Mouse (Mus musculus) liver, adult 2 months (tissue): Measurements from ENCODE around the gene Ermp1.

Source experiments
- CTCF ChIP-seq: fragments of 200-500 bp; IDR thresholded peaks from 2 replicates; pipeline ENCODE4 v1.5.1; 2011; ENCODE audit warnings: low read depth, low read length, control low read depth
- POLR2A ChIP-seq: fragments of 200-500 bp; IDR thresholded peaks from 2 replicates; pipeline ENCODE4 v1.6.1; 2011; ENCODE audit warnings: low read length, control low read depth; ENCODE audit not compliant: insufficient read depth; ENCODE audit errors: extremely low read depth

DNA sequence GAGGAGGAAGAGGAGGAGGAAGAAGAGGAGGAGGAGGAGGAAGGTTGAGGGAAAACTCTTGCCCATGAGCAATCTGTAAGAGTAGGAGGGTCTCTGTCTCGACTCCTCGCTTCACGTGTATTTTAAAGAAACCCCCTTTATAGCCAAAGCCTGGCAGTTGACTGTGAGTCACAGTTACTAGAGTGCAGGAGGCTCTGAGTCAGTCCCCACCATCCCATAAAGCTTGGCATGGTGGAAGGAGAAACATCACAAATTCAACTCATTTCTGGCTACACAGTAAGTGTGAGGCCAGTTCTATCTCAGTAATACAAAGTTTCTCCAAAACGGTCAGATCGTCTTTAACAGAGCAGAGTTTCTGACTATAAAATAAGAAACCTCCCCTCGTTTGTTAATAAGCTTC, 22.0 kb upstream of the Ermp1 start:
- no peak for TF ChIP-seq CTCF
- no peak for TF ChIP-seq POLR2A
